Mouse (Mus musculus) cortical plate, adult 2 months (tissue): ENCODE measurements around the gene Scamp5.

Experiments
- CTCF ChIP-seq: fragments of 200-500 bp; IDR thresholded peaks from 2 replicates; pipeline ENCODE4 v1.5.1; 2011; ENCODE audit warnings: mild to moderate bottlenecking, control low read depth, low read length; ENCODE audit not compliant: insufficient read depth; ENCODE audit errors: extremely low read depth
- POLR2A ChIP-seq: fragments of 200-500 bp; IDR thresholded peaks from 2 replicates; pipeline ENCODE4 v1.6.1; 2011; ENCODE audit warnings: mild to moderate bottlenecking, low read length, control low read depth; ENCODE audit not compliant: insufficient read depth; ENCODE audit errors: extremely low read depth

DNA sequence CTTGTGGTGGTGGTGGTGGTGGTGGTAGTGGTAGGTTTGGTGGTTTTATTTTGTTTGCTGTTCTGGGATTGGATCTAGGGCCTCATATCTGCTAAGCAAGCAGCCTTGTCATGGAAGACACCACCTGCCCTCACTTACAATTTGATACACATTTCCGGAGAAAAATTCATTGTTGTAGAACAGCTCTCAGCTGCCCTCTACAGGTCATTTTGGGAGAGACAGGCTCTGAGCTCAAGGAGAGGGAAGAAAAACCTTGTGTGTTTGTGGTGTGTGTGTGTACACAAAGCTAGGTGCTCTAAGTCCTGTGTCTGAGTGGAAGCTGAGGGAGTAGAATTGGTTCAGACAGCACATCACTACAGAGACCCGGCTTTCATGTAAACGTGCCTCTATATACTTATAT lies 49.3 kb upstream of the Scamp5 start:
- TF ChIP-seq CTCF (peak; percentile 82), POLR2A (no peak)
